8 mouse cellular contexts compared by ENCODE assay signal in the genomic region with DNA sequence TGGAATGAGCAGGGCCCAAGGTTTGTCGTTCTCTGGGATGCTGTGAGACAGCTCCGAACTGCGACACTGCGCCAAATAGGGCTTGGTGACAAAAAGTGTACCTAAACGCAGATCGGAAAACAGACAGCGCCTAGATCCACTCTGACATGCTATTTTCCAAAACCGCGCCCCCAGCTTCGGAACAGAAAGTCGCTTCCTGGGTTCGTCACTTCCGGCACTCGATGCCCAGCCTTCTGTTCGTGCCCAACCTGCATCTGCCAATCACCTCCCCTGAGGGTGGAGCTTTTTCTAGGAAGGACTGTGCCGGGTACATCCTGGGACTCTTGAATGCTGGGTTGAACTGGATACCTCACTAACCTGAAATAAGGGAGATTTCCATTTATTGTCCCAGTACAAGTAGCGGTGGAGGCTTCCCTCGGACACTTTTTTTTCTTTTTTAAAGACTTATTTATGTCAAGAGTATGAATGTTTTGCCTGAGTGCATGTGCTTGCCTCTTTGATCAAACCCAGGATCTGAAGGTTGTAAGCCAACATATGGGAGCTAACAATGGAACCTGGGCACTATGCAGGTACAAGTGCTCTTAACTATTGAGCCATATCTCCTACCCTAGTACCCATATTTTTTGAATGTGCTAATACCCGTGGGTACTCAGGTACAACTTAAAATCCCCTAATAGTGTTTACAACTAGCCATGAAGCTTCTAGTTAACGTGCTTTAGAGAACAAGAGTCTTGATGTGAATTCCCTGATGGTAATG. TPM values are rescaled to one million over a fixed set of nuclear protein-coding genes. Genes with fewer than 3 reads are reported as not detected.
DNase-seq lines count a peak whose midpoint lies in the region; ATAC-seq lines count a peak whose summit lies in the region.

A gene (plus strand): TSS at position 279 of the 757 bp plus-strand sequence.

- peak within 1 kb of the TSS; percentile 65 for H3K4me2 ChIP-seq in hindbrain, embryonic 13.5 days

- peak; percentile 98 for ATAC-seq in hindbrain, embryonic 13.5 days (ENCODE audit: low FRiP score)

- peak within 1 kb of the TSS; percentile 62 for H3K4me3 ChIP-seq in hindbrain, embryonic 13.5 days

- peak; percentile 94 for DNase-seq in R1 (ENCODE audit: low read depth, low spot score)
- DNase-seq in cerebellum, postnatal 25 days, result peak; percentile 95 to 96
- peak; percentile 87 to 88 for DNase-seq in frontal cortex, postnatal 14 days (ENCODE audit: low spot score in 2 of 2)
- DNase-seq in layer of hippocampus, postnatal 25 days (ENCODE audit: extremely low spot score in 1 of 2, low spot score in 1 of 2), result peak; percentile 86 to 92
- peak; percentile 96 for DNase-seq in lung, postnatal 14 days
- DNase-seq in ovary, postnatal 36 days (ENCODE audit: low spot score), result peak; percentile 85
- peak; percentile 90 for DNase-seq in thymus, postnatal 14 days

- peak within 1 kb of the TSS; percentile 68 for H3K27ac ChIP-seq in hindbrain, embryonic 13.5 days

- no peaks in the 10 kb centered on the region for H3K27me3 ChIP-seq in hindbrain, embryonic 13.5 days

- WGBS in hindbrain, embryonic 13.5 days, result 9% methylated on average over 20 of the region's 20 CpGs

- H3K9me3 ChIP-seq in hindbrain, embryonic 13.5 days, result no peaks in the 10 kb centered on the region

- peak within 1 kb of the TSS; percentile 74 for H3K9ac ChIP-seq in hindbrain, embryonic 13.5 days

- peaks cover 17% of the 10 kb centered on the region for H3K4me1 ChIP-seq in hindbrain, embryonic 13.5 days (replicated peaks)

- H3K36me3 ChIP-seq in hindbrain, embryonic 13.5 days, result peaks cover 8% of the 10 kb centered on the region; the same call in 1 of the 2 replicates

RNA-seq across cellular contexts. Expression of the gene that starts here (rescaled TPM):
- polyA plus RNA-seq in hindbrain, embryonic 13.5 days (2015; fragmentation: Nextera tagmentation; extraction: Ambion mirVana), result 38.5 and 44.2 TPM in 2 replicates
- 10 to 100 TPM; 33.5 to 40.1 TPM for total RNA-seq in layer of hippocampus, postnatal 25 days (2021)

Comparison
In these comparisons a context has a peak if more than half of its experiments do, and no peak if none do; other contexts are left out.
1. Peak in every context shown above with its lines: DNase-seq, ATAC-seq, H3K4me3 ChIP-seq and H3K27ac ChIP-seq.